Mouse (Mus musculus): ENCODE measurements around the gene Med26.
A peak's percentile ranks its signal among the peaks of the same experiment; 100 is the strongest.

The Med26 gene

DNA sequence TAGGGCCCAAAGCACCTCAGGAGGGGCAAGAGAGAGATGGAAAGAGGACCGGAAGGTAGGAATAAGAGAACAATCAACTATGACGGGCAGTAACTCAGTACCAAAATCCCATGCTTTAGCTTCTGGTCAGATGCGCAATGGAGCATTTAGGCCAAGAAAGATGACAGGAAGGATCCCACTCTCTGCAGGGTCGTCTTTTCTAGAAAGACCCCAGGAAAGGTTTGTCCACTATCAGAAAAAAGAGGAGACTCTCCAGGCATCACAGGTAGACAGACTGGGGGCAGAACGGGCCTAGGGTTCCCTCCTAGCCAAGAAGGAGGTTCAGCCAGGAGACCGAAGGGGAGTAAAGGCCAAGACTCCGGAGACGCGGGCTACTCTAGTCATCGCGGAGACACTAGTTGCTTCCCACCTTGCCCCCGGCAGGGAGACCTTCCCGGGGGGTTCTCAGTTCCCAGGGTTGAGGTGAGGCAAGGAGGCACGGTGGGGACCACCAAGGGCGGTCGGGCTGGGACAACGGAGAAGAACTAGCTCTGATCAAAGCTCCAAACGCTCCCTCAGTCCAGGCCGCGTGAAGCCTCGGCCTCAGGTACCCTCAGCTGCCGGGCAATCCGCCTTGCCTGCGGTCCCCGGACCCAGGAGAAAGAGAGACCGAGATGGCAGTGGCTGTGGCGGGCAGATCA, 808 bp downstream of the Med26 start:
- peak; percentile 2 for DNase-seq

DNA sequence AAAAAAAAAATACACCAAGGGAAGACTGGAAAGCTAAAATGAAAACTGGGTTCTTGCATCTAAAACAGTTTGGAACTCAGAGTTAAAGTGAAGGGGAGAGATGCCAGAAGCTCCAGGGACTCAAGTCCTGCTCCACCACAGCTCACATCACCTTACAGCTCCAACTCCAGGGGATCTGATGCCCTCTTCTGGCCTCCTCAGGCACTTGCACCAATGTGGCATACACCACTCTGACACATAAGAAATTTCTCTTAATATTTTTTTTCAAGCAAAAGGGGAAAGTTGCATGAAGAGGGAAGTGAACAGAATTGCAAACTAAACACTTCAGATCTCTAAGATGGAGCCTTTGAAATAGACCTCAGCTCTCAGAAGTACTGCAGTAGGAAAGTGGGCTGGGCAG, 8.8 kb downstream of the Med26 start:
- DNase-seq, result peak; percentile 4

DNA sequence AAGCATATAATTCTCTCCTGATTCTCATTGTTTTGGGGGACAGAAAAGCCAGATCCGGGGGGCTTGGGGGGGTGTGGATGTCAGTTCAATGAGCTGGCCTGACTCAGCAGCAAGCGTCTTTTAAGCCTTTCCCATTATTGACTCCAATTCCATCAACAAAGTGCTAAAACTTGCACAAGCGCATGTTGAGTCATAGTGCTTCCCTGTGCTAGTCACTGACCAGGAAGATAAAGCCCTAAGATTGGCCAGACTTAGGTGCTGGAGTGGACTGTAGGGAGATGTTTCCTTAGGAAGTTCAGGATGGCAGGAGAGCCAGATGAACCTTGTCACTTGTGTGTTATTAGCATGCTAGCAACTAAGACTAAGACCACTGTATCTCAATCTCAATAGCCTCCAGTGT, 13.2 kb downstream of the Med26 start:
- no peak for DNase-seq

DNA sequence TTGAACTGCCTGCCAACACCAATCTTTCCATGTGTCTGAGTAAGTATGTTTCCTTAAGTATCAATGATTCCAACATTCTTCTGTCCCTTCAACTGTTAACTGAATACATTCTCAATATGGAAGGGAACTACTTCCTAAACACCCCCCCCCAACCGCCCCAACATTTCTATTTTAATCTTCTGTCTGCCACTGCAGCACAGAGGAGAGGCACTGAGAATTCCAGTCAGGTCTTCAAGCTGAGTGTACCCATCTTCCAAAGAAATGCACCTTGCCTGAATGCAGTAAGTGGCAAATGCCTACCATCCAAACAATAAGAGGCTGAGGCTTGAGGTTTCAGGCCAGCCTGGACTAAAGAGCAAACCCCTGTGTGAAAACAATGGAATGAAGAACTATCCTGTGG, 16.0 kb downstream of the Med26 start:
- no peak for DNase-seq

DNA sequence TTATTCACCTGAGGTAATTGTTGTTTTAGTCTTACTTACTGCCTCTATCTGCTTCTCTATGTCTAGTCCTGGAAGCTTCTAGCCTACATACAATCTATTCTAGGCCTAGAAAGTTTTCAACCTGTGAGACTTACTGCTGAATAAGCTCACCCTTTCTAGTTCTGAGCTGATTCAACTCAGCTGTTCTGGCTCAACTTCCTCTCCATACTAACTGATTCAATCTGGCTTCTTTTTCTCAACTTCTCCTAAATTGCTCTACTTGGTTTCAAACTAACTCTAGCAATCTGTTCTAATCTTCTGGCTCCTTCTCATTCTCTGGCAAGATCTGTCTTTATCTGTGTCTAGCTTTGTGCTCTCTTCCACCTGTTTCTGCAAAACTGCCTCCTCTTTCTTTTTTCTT, 26.2 kb downstream of the Med26 start:
- DNase-seq, result no peak

DNA sequence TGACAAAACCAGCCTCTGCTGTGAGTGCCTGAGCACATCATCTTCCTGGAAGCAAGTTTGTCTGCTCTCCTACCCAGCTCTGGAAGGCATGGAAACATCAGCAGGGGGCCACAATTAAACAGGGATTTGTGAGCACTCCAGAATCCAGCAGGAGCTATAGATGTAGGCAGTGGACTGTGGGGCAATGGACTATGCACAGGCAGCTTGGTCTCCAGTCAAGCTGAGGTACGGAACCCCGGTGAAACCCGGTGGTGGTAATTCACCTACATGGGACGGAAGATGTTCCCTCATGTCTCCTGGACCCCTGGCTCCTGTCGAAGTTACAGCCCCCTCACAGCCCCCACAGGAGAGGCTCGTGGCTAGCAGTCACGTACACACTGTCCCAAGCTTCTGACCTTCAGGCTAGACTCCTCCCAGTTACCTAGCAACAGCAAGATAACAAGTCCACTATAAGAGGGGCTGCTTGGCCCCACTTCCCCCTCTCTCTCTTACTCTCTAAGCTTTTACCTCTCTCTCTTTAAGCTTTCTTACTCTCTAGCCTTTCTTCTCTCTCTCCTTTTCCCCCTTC, 30.6 kb downstream of the Med26 start:
- DNase-seq, result no peak

DNA sequence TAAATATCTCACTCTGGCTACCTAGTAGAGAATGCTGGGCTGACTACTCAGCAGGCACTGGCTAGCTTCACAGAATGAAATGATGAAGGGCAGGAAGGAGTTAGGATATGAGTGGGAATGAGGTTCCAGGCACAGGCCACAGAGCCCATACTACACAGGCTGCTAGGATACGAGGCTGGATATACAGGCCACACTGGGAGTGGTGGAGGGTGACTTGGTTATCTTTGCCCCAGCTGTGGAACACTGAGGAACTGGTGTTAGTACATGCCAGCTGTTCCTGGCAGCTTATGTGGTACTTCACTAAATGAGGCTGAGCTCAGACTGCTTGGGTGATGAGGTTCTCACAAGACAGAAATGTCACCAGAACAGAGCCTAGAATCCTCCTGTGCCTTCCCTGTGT, 34.9 kb downstream of the Med26 start:
- no peak for DNase-seq

DNA sequence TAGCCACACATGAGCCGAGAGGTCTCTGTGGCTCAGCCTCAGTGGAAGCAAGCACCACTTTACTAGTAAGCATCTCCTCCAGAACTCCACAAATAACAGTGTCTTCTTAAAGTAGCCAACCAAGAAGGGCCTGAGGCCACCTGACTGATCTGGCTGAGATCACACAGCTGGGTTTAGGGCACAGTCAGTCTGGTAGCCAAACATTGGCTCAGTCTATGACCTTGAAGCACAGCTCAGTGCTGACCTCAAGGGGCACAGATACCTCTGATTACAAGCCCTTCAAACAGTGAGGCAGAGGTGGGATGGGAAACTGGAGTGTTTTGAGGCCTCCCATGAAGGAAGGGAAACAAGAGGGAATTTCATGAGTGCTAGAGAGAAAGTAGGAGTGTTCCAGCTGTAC, 35.4 kb downstream of the Med26 start:
- no peak for DNase-seq

DNA sequence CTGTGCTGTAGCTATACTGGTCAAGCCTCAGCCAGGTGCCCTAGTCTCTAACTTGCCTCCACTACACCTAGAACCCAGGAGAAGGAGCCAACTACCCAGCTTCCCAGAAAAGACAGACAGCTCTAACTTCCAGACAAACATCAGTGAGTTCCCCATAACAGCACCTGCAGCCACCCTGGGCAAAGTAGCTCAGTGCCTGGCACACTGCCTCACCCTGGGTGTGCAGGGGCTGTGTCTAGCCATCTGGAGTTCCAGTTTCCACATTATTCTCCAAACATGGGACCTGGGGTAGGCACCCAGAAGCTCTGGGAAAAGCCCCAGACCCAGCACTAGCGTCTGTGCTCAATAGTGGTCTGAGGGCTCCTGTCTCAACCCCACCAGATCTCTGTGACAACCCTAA, 40.6 kb downstream of the Med26 start:
- DNase-seq, result no peak

DNA sequence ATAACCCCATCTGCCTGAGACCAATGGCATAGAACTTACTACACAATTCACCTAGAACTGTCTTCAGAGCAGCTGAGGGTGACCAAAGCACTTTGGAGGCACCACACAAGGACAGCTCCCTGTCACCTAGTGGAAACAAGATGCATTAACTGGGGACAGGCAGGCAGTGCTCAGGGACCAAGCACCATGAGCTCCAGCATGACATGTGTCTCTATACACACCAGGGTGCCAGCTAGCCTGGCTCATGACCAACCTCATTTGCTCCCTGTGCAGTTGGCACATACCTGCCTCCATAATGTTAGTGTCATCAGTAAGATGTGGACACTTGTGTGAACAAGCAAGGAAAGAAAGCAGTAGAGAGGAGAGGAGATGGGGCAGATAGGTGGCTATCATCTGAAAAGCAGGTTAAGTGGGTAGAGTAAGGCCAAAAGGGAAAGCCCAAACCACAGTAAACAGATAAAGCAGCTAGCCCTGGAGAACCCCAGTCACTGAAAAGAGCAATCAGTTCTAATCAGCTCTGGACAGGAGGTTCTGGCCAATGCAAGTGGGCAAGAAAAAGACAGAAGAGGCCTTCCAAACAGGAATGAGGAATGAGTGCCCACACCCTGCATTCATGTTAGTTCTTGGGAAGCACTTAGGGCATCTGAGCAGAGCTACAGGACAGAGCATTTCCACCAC, 43.3 kb downstream of the Med26 start:
- no peak for DNase-seq

DNA sequence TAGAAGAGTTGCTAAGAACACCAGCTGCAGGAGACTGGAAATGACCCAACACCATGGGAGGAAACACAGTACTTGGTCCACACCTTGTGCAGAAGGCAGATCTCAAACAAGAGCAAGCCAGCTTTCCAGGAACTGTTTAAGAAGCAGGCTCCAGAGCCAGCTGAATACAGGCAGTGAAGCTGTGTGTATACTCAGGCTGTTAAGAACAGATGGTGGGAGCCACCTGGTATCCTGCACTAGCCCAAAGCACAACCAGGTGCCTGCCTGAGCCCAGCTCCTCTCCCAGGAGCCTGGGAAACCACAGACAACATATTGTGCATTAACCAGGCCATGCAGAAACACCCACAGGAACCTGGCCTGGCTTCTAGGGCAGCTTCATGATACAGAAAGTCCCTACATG, 43.9 kb downstream of the Med26 start:
- no peak for DNase-seq

DNA sequence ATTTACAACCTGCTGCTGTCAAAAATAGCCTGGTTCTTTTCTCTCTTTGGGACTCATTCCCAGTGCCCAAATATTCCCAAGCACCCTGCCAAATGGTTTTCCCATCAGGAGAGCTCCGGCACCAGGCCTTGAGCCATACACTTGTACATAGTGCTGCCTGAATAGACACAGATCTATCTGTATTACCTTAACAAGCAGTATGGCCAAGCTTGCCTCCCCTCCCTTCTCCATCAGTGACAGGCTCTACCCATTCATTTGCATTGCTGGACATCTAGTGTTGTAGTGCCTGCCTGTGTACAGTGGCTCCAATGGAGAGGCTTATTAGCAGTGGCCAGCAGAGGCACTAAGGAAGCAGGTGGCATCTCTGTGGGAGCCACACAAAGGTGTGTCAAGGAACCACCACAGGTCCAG, 47.5 kb downstream of the Med26 start:
- no peak for DNase-seq

DNA sequence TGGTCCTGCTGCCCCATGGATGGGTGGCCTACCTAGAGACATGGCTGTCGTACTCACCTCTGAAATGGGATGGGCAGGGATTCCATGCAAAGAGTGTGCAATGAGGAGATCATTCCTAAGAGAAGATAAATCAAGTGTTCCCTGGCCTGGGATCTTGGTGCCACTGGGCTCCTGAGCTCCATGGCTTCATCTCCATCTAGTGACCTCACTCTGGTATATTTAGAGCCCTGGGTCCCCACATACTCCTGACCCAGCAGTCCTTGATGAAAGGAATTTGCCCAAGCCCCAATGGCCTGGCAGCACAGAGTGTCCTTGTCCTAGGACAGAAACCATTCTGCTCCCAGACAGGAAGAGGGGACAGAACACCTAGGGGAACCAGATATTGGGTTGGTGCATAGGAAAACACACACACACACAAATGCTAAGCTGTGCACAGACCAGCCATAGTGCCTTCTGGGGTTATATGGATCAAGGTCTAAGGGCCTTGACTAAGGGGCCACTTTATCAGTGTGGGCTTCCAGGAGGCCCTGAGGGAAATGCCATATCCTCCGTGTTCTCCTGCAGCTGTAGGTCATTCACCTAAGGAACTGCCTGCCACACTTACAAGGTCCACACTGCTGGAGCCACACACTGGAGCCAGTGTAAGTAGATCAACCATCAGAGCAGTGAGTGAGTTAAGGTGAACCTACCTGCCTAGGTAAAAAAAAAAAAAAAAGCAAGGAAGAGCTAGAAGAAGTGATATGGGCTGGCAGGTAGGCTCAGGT, 48.4 kb downstream of the Med26 start:
- no peak for DNase-seq

DNA sequence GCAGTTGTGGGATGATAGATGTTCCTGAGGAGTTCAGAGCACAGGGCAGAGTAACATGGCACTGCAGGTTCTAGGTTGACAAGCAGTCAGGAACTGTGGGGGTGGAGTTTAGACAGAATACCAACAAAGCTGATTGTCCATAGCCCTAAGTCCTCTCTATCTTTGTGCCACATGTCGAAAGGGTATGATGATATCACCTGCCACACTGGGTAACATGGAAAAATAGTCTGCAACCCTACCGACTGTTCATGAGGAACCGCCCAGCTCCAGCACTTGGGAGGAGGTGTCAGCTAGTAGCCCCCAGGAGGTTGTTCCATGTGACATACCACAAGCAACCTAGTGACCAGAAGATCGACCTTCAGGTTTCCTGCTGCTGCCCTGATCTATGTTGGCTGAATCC, 49.5 kb downstream of the Med26 start:
- DNase-seq, result no peak

DNA sequence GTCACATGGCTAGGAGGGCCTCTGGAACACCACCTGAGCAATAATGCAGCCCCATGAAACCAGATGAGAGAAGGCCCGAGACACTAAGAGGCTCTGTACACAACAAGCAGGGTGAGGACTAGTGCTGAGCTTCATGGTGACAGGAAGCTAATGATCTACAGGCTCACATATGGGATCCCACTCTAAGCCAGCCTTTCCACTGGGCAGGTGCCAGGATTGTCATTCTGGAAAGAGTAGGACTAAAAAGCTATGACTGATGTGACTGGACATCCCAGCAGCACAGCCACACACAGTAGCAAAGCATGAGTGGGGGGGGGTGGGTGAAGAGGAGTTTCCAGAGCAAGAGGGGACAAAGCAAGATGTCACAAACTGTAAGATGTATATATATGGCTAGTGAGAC, 50.2 kb downstream of the Med26 start:
- DNase-seq, result no peak

DNA sequence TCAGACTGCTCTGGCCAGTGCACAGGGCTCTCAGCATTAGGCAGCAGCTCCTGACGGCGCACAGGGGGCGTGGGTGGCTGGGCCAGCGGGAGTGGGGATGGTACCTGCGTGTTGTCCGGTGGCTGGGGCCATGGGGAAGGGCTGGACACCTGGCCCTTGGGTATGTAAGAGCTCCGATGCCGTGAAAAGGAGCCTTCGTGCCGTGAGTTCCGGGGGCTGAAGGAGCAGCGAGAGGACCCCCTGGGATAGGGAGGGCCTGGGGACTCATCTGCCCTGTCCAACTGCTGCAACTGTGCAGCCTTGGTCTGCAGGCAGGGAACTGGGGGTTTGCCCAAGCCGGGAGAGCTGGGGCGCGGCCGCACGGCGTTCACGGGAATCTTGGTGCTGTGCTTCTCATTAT, 51.9 kb downstream of the Med26 start:
- peak; percentile 6 for DNase-seq

DNA sequence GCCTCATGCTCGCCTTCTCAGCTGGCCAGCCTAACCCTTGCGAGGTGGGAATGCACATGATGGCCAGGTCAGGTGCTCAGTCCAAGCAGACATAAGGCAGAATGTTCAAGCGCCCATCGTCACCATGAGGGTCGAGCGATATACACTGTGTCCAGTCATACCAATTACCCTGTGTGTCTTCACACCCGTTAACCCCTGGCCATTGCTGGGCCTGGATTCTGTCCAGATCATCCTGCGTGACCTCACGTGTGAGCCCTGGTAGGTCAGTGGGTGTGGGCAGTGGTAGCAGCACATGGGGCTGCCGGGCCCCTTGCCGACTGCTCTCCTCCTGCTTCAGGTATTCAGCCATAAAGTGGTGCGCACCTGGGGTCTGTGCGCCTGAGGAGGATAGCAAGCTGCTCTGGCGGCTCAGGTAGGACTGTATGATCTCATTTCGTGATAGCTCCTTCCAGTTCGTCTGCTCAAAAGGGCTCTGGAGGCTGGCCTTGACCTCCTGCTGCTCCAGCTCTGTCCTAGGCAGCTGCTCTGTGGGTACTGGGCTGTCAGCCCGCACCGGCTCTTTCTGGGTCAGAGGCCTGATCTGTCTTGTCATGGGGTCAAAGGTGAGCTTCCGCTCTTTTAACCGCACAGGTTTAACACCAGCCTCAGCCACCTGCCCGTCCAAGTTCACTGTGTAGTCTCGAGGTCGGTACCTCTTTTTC, 52.5 kb downstream of the Med26 start:
- DNase-seq, result peak; percentile 32

DNA sequence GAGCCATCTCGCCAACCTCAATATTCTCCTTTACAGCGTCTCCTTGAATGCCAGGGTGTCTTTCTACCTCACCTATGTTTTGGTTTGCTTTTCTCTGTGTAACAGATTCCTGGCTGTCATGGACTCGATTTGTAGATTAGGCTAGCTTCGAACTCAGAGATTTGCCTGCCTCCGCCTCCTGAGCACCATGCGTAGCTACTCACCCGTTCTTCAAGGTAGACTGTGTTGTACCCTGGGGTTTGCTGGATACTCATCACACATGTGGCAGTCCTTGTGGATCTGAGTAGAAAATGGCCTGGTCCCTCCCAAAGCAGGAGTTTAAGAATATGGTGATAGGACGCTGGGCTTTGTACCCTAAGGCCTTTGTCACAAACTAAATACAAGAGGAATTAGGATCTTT, 54.7 kb downstream of the Med26 start:
- no peak for DNase-seq

DNA sequence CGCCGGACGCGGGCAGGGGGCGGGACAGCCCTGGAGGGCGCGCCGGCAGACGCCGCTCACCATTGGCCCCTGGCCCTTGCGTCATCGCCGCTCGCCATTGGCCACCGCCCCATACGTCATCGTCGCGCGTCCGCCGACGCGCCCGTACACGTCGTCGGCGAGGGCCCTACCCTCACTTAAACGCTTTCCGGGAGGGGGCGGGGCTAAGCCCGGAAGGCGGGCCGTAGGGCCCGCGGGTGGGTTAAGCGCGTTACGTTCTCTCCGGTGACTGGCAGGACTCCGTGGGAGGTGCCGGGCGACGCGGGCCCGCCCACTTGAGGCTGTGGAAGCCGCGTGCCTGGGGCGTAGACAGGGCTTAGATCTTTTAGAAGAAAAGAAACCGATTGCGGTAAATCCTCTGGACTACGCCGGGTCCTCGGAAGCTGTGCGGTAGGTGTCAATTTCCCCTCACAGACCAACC, 55.4 kb downstream of the Med26 start:
- DNase-seq, result peak; percentile 99

DNA sequence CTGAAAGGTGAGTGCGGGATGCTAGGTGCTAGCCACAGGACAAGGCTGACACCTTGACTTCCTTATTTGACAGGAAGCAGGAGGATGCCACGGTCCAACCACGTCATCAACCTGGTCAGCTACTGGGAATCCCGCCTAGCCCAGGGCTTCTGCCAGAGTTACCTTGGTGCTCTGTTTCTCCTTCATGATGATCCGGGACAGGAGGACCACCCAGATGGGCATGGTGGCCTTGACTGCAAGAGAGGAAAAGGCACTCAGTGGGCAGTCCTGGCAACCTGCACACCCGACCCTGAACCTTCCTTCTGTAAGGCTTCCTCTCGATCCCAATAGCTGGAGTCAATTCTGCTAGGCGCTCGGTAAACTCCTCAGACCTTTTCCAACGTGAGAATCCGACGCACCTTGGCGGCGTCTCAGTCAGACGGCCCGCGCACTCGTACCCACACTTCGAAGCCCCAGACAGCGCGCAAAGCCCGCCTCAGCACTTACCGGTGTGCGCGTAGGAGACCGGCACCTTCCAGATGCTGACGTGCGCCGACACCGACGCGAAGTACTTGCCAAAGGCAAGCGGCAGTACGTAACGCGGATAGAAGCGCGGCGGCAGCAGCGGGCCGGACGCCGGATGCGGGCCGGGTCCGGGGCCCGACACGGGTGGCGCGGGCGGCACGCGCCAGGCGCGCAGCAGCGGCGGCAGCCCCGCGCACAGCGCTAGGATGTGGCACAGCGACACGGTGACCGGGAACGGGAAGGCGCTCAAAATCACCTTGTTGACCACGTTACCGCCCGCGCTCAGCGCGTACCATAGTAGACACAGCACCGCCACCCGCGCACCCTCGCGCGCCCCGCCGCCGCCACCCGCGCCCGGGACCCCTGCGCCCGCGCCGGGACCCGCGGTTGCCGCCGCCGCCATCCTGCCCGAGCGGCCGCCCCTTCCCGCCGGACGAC, 56.1 kb downstream of the Med26 start, which contains the start of gene Slc35e1:
Gene Slc35e1, minus strand, starts transcription at position 935 of the 942 bp plus-strand sequence.
- DNase-seq, result peak; percentile 52

DNA sequence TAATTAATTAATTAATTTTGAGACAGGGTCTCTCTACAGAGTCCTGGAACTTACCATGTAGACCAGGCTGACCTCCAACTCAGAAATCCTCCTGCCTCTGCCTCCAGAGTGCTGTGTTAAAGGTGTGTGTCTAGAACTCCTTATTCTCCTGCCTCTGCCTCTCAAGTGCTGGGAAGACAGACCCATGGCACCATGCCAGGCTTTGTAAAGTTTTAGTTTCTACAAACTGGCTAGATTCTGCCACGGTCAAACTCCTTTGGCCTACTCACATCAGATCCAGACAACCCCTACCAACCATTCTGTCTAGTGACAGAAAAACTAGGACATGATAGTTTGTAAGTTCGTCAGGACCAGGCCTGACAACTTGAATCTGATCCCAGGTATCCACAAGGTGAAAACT, 57.1 kb downstream of the Med26 start:
- no peak for DNase-seq

DNA sequence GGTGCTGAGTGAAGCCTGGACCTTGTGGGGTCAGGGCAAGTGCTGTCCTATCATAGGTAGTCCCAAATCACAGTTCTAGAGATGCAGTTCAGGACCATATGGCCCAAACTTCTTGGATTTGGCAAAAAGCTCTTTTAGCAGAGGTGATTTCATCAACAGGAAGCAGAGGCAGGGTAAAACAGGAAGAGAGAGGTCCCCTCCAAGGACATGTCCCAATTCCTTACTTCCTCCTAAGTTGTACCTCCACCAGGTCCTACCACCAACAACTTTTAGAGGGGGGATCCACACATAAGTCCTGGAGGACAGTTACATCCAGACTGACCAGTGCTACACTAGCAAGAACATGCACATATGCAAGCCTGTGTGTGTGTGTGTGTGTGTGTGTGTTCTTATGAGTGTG, 61.1 kb downstream of the Med26 start:
- no peak for DNase-seq

Data from retina, postnatal 1 day (tissue).